Mouse (Mus musculus) megakaryocyte, embryonic 14.5 days (primary cell): Measurements from ENCODE around the gene Arhgap28.

Experiments
- FLI1 ChIP-seq: IDR thresholded peaks from 2 replicates; pipeline ENCODE4 v1.6.1; 2012; ENCODE audit warnings: low read length, inconsistent platforms, mixed read lengths
- GATA1 ChIP-seq: IDR thresholded peaks from 3 replicates; pipeline ENCODE4 v1.6.1; 2012; ENCODE audit warnings: mixed read lengths, low read length, inconsistent platforms, borderline replicate concordance

GRCm38 (mm10) chr17:68011606-68012005, 7.7 kb upstream of the Arhgap28 start:
- TF ChIP-seq FLI1 (no peak), GATA1 (no peak)
